Mouse (Mus musculus): ENCODE data around the gene Tgm2. TPM values are rescaled to one million over a fixed set of nuclear protein-coding genes. Genes with fewer than 3 reads are reported as not detected.
A peak's percentile ranks its signal among the peaks of the same experiment; 100 is the strongest.

The Tgm2 gene
- total RNA-seq (2014; rRNA removed), result 13.3 and 16.0 TPM in 2 replicates
- 6.8 and 8.6 TPM in 2 replicates for polyA plus RNA-seq (2015; fragmentation: Nextera tagmentation; extraction: Ambion mirVana)

DNA sequence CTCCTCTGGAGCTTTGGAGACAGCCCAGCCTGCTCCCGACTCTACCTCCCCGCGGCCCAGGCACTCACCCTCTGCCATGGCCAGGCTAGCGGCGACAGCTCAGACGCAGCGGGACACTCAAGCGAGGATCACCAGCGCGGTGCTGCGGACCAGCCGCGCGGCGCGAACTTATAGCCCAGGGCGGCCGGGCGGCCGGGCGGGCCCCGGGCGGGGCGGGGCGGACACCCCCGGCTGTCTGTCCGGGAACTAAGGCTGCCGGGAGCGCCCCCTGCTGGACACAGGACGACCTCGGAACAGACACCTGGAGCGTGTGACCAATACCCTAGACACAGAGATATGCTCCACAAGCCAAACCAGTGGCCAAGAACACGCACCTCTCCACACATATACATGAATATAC is at the start of gene Tgm2:
Gene Tgm2, minus strand, starts transcription at position 214 of the 400 bp plus-strand sequence.
- Histone ChIP-seq H3K4me2 (ENCODE audit: low read depth, low read length, poor library complexity, severe bottlenecking) (peak within 1 kb of the TSS; percentile 45), H3K9me3 (ENCODE audit: low read length) (no peaks in the 10 kb centered on the region), H3K9ac (replicated peaks; ENCODE audit: low read length, poor library complexity, severe bottlenecking) (no peak within 1 kb of the TSS), H3K27ac (ENCODE audit: low read depth, low read length) (no peak within 1 kb of the TSS), H3K4me3 (ENCODE audit: low read depth, low read length) (peak within 1 kb of the TSS; percentile 21), H3K27me3 (ENCODE audit: insufficient read depth, low read length) (peaks cover 5% of the 10 kb centered on the region; the same call in 1 of the 2 replicates), H3K4me1 (ENCODE audit: insufficient read depth, low read length) (no peaks in the 10 kb centered on the region), H3K36me3 (ENCODE audit: insufficient read depth, low read length) (no peaks in the 10 kb centered on the region)
- 2% methylated on average over 33 of the region's 33 CpGs for WGBS
- ATAC-seq (ENCODE audit: low FRiP score) (no peak), DNase-seq (ENCODE audit: low spot score) (peak; percentile 48)
- TF ChIP-seq CTCF (IDR thresholded peaks at IDR 0.05), result peak; percentile 58

DNA sequence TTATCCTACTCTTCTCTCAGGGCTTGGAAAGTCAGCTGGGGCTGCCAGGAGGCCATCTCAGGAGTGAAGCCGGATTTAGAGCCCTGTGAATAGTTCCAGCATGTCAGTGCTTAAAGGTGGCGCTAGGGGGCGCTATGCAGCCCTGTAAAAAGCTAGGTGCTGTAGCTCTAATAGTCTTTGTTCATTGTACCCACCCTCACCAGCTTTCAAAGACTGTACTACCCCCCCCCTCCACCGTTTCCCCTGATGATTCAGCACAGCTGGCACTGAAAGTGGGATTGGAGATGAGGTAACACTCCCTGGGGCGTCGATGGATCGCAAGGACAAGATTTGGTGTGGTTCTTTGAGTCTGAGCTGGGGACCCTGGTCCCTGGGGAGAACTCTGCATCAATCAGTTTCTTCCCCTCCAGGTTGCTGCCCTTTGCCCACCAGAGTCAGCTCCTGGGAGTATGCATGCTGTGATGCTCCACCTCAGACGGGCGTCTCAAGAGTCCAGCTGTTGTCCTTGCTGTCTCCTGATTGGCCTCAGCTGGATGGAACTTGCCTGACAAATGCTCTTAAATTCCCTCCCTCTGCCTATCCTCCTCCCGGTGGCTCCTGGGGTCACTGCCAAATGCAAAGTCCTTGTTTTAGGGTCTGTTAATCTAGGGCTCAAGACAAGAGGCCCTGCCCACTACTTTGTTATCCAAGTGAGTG is 48.9 kb upstream of the Tgm2 start:
- Histone ChIP-seq H3K36me3 (ENCODE audit: insufficient read depth, low read length) (0 out of 2 replicates have a peak, but pooled peaks cover 3% of the 10 kb centered on the region), H3K9ac (replicated peaks; ENCODE audit: low read length, poor library complexity, severe bottlenecking) (no peak overlapping the region), H3K27me3 (ENCODE audit: insufficient read depth, low read length) (no peaks in the 10 kb centered on the region), H3K4me2 (ENCODE audit: low read depth, low read length, poor library complexity, severe bottlenecking) (no peak overlapping the region), H3K4me1 (ENCODE audit: insufficient read depth, low read length) (peaks cover 20% of the 10 kb centered on the region; the same call in 1 of the 2 replicates), H3K27ac (ENCODE audit: low read depth, low read length) (peak overlapping the region; percentile 74), H3K9me3 (ENCODE audit: low read length) (no peaks in the 10 kb centered on the region), H3K4me3 (ENCODE audit: low read depth, low read length) (no peak overlapping the region)
- 16% methylated on average over 10 of the region's 10 CpGs for WGBS
- peak; percentile 85 for TF ChIP-seq CTCF (IDR thresholded peaks at IDR 0.05)
- DNase-seq (ENCODE audit: low spot score), result peak; percentile 90
- ATAC-seq (ENCODE audit: low FRiP score), result no peak; the same call in 1 of the 2 replicates

DNA sequence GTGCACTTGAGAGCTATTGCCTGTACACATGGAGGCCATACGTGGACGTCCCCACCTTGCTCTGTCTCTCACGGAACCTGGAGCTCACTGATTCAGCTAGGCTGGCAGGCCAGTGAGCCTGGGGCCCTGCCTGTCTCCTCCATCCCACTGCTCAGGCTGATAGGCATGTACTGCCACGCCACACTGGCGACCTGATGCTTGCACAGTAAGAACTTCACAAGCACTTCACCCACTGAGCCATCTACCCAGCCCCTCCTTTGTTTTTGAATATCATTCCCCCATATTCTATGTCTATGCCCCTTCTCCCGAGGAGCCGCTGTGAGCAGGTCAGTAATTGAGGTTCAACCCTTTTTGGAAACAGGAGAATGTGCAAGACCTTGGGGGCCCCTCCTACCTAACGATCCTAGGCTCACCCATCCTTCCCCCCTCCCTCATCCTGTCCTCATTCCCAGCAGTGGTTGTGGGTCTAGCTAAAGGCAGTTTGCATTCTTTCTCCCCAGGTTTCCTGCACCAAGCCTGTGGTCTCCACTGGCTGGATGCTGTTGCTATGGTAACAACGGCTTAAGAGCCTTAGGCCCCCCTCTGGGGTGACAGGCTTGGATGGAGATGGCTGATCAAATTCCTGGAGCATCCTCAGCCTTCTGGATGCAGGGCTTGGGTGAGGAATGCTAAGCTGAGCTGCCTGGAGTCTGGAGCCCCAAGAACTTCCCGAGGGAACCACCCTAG is 47.5 kb upstream of the Tgm2 start:
- Histone ChIP-seq H3K9ac (replicated peaks; ENCODE audit: low read length, poor library complexity, severe bottlenecking) (no peak overlapping the region), H3K4me3 (ENCODE audit: low read depth, low read length) (no peak overlapping the region), H3K27me3 (ENCODE audit: insufficient read depth, low read length) (no peaks in the 10 kb centered on the region), H3K36me3 (ENCODE audit: insufficient read depth, low read length) (no peaks in the 10 kb centered on the region), H3K4me1 (ENCODE audit: insufficient read depth, low read length) (peaks cover 20% of the 10 kb centered on the region; the same call in 1 of the 2 replicates), H3K27ac (ENCODE audit: low read depth, low read length) (peak overlapping the region; percentile 74), H3K9me3 (ENCODE audit: low read length) (no peaks in the 10 kb centered on the region), H3K4me2 (ENCODE audit: low read depth, low read length, poor library complexity, severe bottlenecking) (no peak overlapping the region)
- ATAC-seq (ENCODE audit: low FRiP score) (peak; percentile 60; the same call in 1 of the 2 replicates), DNase-seq (ENCODE audit: low spot score) (peak; percentile 86)
- TF ChIP-seq CTCF (IDR thresholded peaks at IDR 0.05), result no peak
- 10% methylated on average over 10 of the region's 10 CpGs for WGBS

DNA sequence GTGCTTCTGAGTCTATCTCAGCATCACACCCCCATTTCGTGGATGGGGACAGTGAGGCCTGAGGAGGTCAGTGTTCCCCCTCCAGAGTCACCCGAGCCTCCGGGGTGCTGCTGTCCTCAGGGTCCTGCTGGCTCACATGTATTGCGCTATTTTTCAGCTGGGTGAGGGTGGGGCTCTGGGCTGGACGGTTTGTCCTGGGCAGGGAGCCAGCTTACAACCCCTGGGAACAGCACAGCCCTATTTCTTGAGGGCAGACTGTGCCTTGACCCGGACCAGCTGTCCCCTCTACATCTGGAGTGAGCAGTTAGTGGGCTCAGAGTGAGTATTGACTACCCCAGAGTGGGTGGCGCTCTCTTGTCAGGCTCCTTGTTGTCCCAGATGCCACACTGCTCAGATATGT is 44.9 kb upstream of the Tgm2 start:
- WGBS, result 68% methylated on average over 7 of the region's 7 CpGs
- no peak for DNase-seq (ENCODE audit: low spot score)
- no peak overlapping the region for H3K9ac ChIP-seq (replicated peaks; ENCODE audit: low read length, poor library complexity, severe bottlenecking)

DNA sequence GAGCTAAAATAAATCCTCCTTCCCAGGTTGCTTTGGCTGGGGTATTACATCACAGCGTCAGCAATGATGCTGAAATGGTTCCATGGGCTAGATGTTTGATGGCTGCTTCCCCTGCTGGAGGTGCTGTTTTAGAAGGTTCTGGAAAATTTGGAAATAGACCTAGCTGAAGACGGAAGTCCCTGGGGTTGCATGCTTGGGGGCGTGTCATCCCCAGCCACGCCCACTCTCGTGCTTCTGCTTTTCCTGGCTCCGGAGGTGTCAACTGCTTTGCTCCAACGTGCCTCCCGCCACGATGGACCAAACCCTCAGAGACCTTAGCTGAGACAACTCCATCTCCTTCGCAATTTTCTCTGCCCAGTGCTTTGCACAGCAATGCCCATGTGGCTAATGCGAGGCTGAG is 43.2 kb upstream of the Tgm2 start:
- Histone ChIP-seq H3K4me1 (ENCODE audit: insufficient read depth, low read length) (peaks cover 17% of the 10 kb centered on the region; the same call in 1 of the 2 replicates), H3K9me3 (ENCODE audit: low read length) (no peaks in the 10 kb centered on the region), H3K27me3 (ENCODE audit: insufficient read depth, low read length) (no peaks in the 10 kb centered on the region), H3K4me2 (ENCODE audit: low read depth, low read length, poor library complexity, severe bottlenecking) (no peak overlapping the region), H3K27ac (ENCODE audit: low read depth, low read length) (no peak overlapping the region), H3K4me3 (ENCODE audit: low read depth, low read length) (no peak overlapping the region), H3K9ac (replicated peaks; ENCODE audit: low read length, poor library complexity, severe bottlenecking) (no peak overlapping the region), H3K36me3 (ENCODE audit: insufficient read depth, low read length) (no peaks in the 10 kb centered on the region)
- ATAC-seq (ENCODE audit: low FRiP score), result no peak
- TF ChIP-seq CTCF (IDR thresholded peaks at IDR 0.05), result no peak
- WGBS, result 79% methylated on average over 11 of the region's 11 CpGs
- no peak for DNase-seq (ENCODE audit: low spot score)

More for the DNA sequence above, 44.9 kb upstream of the Tgm2 start:
- H3K4me1 ChIP-seq (ENCODE audit: insufficient read depth, low read length), result peaks cover 20% of the 10 kb centered on the region; the same call in 1 of the 2 replicates
- H3K36me3 ChIP-seq (ENCODE audit: insufficient read depth, low read length), result no peaks in the 10 kb centered on the region
- no peak overlapping the region for H3K27ac ChIP-seq (ENCODE audit: low read depth, low read length)
- no peaks in the 10 kb centered on the region for H3K9me3 ChIP-seq (ENCODE audit: low read length)
- TF ChIP-seq CTCF (IDR thresholded peaks at IDR 0.05), result no peak
- no peak overlapping the region for H3K4me2 ChIP-seq (ENCODE audit: low read depth, low read length, poor library complexity, severe bottlenecking)
- H3K4me3 ChIP-seq (ENCODE audit: low read depth, low read length), result no peak overlapping the region
- ATAC-seq (ENCODE audit: low FRiP score), result no peak
- H3K27me3 ChIP-seq (ENCODE audit: insufficient read depth, low read length), result no peaks in the 10 kb centered on the region
